Mouse (Mus musculus) embryonic stem cell, embryonic (primary cell): ENCODE data around the gene Aacs.

Experiments
- CTCF ChIA-PET, 4 experiments: fragments of 300-600 bp in 2 of 4; fragments of 350-600 bp in 2 of 4; sonication (Branson Sonifier 250); formaldehyde crosslinking; loops; one replicate each; lab custom pipeline; 2022; ENCODE audit warnings: inconsistent platforms in 2 of 4; lab: Charles Lee
- POLR2A ChIA-PET, 4 experiments: fragments of 300-600 bp in 2 of 4; fragments of 350-600 bp in 2 of 4; sonication (Branson Sonifier 250); formaldehyde crosslinking; loops; one replicate each; lab custom pipeline; 2022; ENCODE audit warnings: antibody characterized with exemption in 4 of 4, inconsistent platforms in 1 of 4; lab: Charles Lee

Aacs gene

GRCm38 (mm10) chr5:125475601-125476285 is at the start of gene Aacs:
Gene Aacs, plus strand, starts transcription at chr5:125475814.
- ChIA-PET POLR2A (interaction anchor here in 3 of 4 experiments (0.6 to 2.1 kb wide), 17 partner anchors 9 to 137 kb away, joined by 3 to 9 read pairs (median 4); partner anchors contain the start of gene Dhx37 (in 1 of the 3)), CTCF (interaction anchor here in 1 of 4 experiments (0.5 to 1.2 kb wide), 2 partner anchors 34 to 57 kb away, joined by 3 to 4 read pairs; no protein-coding TSS in a partner anchor)

DNA sequence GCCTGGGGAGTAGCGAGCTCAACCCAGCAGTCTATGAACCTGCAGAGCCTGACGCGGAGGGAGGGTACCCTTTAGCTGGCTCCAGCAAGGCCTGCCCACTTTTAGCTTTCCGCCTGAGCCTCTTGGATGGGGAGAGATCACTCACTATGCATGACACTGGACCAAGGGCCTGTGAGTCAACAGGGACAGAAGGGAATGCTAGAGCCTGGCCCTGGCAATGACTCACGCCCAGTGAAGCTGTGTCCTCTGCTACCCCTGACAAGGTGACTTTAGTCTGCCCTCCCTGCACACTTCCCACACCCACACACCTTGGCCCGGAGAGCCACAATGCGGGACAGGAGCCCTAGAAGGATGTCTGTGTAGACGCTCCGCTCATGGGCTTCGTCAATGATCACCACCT is 49.3 kb upstream of the Aacs start:
- POLR2A ChIA-PET, result interaction anchor here in 3 of 4 experiments (0.6 to 11.7 kb wide), 50 partner anchors 8 to 261 kb away, joined by 3 to 227 read pairs (median 4); partner anchors contain the start of genes Bri3bp (in 3 of the 3), Ubc (in 2 of the 3) and Gm10382 (in 1 of the 3)
- CTCF ChIA-PET, result interaction anchor here in 3 of 4 experiments (0.6 to 3.1 kb wide), 16 partner anchors 11 to 173 kb away, joined by 3 to 18 read pairs (median 4); no protein-coding TSS in a partner anchor

- ChIA-PET CTCF (interaction anchor here in 1 of 4 experiments (0.6 kb wide), 1 partner anchor 26 kb away, joined by 3 read pairs; no protein-coding TSS in a partner anchor), POLR2A (interaction anchor here in 3 of 4 experiments (0.6 to 11.7 kb wide), 27 partner anchors 9 to 94 kb away, joined by 3 to 227 read pairs (median 6); partner anchors contain the start of genes Bri3bp (in 2 of the 3), Gm10382 (in 1 of the 3) and Ubc (in 1 of the 3))
Observed at GRCm38 (mm10) chr5:125432324-125432723, 43.3 kb upstream of the Aacs start.

- POLR2A ChIA-PET, result interaction anchor here in 3 of 4 experiments (0.6 to 11.7 kb wide), 20 partner anchors 7 to 160 kb away, joined by 3 to 227 read pairs (median 6); partner anchors contain the start of genes Aacs (in 1 of the 3), Bri3bp (in 1 of the 3), Gm10382 (in 1 of the 3) and Ubc (in 1 of the 3)
- CTCF ChIA-PET, result interaction anchor here in 1 of 4 experiments (0.7 to 1.4 kb wide), 2 partner anchors 22 to 53 kb away, joined by 3 to 4 read pairs; no protein-coding TSS in a partner anchor
Observed at GRCm38 (mm10) chr5:125433793-125434337, 41.7 kb upstream of the Aacs start, which contains the start of gene Dhx37. Gene Dhx37, minus strand, starts transcription at chr5:125434121.

DNA sequence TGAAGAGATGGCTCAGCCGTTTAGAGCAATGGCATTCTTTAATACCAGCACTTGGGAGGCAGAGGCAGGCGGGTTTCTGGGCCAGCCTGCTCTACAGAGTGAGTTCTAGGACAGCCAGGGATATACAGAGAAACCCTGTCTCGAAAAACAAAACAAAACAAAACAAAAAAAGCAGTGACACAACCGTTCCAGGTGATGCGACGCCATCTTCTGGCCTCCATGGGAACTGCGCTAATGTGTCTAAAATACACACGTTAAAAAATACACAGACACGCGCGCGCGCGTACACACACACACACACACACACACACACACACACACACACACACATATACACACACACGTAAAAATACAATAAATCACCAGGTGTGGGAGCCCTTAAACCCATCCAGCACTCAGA is 41.3 kb upstream of the Aacs start:
- POLR2A ChIA-PET, result interaction anchor here in 3 of 4 experiments (0.8 to 11.7 kb wide), 16 partner anchors 7 to 161 kb away, joined by 3 to 227 read pairs (median 6); partner anchors contain the start of genes Bri3bp (in 1 of the 3), Gm10382 (in 1 of the 3) and Ubc (in 1 of the 3)
- CTCF ChIA-PET, result interaction anchor here in 1 of 4 experiments (1.4 kb wide), 1 partner anchor 22 kb away, joined by 4 read pairs; no protein-coding TSS in a partner anchor

DNA sequence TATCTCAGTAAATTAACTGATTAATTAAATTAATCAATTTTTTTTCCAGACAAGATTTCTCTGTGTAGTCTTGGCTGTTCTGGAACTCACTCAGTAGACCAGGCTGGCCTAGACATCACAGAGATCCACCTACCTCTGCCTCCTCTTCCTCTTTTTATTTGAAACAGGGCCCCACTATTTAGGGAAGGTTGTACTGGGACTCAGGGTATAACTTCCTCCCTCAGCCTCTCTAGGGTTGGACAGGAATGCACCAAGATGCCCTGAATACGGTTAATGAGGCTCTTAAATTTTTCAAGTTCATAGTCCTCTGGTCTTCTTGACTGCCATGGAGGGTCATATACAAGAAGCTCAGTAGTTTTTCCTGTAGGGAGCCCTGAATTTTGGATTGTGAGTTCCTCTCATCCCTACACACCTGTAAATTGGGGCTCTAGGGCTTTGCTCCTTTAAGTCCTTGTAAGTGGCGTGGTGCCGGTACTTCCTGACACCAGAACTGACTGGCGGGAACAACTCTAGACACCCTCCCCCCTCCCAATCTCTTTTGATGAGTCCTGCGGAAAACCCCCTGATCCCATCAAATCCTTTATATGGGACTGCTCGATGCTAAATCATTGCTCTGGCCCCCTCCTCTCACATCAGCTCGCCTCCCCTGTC is 34.9 kb upstream of the Aacs start:
- CTCF ChIA-PET, result interaction anchor here (0.5 to 2.4 kb wide), 11 partner anchors 20 to 664 kb away, joined by 3 to 10 read pairs (median 4); no protein-coding TSS in a partner anchor
- POLR2A ChIA-PET, result interaction anchor here in 3 of 4 experiments (0.7 to 4.1 kb wide), 50 partner anchors 9 to 282 kb away, joined by 3 to 48 read pairs (median 6); partner anchors contain the start of genes Ubc (in 3 of the 3), Gm10382 (in 2 of the 3) and Dhx37 (in 1 of the 3)

GRCm38 (mm10) chr5:125441234-125442114 is 34.1 kb upstream of the Aacs start, which contains the start of gene Bri3bp:
Gene Bri3bp, plus strand, starts transcription at chr5:125441568.
- POLR2A ChIA-PET, result interaction anchor here in 3 of 4 experiments (0.6 to 4.1 kb wide), 62 partner anchors 8 to 283 kb away, joined by 3 to 48 read pairs (median 6); partner anchors contain the start of genes Gm10382 (in 3 of the 3), Ubc (in 3 of the 3) and Dhx37 (in 1 of the 3)

DNA sequence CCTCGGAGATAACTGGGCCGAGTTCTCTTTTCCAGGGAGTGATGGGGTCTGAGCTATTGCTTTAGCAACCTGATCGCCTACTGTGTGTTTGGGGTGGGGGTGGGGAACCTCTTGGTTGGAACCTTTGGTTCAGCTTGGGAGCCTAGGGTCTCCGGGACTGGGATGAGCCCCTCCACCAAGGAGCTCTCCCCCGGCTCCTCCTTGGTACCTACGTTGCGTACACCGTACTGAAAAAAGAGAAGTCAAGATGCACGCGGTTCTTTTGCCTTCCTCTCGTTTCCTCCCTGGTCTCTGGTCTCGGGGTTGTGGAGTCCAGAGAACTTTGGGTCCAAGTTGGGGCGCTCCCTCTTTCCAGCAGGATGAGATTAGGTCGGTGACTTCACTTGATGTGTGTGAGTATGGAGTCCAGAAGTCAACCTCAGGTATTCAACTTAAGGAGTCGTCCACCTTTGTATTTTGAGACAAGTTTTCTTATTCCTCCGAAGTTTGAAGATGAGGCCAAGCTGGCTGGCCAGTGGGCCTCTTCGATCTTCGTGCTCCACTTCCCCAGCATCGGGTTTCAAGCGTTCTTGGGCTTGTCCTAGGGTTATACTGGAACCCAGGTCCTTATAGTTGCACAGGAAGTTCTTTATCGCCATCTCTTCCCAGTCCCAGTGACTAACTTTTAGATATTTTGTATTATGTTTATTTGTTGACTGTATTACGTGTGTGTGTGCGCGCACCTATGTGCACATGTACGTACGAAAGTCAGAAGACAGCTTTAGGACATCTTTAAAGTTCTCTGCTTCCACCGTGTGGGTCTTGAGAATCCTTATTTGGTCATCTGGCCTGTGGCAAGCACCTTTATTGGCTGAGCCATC is 33.2 kb upstream of the Aacs start:
- CTCF ChIA-PET, result interaction anchor here (0.6 to 2.4 kb wide), 11 partner anchors 8 to 177 kb away, joined by 3 to 10 read pairs (median 3); no protein-coding TSS in a partner anchor
- POLR2A ChIA-PET, result interaction anchor here in 3 of 4 experiments (0.7 to 4.1 kb wide), 44 partner anchors 9 to 115 kb away, joined by 3 to 48 read pairs (median 6); partner anchors contain the start of genes Gm10382 (in 3 of the 3), Ubc (in 3 of the 3) and Dhx37 (in 1 of the 3)

More at GRCm38 (mm10) chr5:125441234-125442114, 34.1 kb upstream of the Aacs start, which contains the start of gene Bri3bp:
- CTCF ChIA-PET, result interaction anchor here (0.5 to 2.4 kb wide), 19 partner anchors 8 to 664 kb away, joined by 3 to 10 read pairs (median 4); no protein-coding TSS in a partner anchor

DNA sequence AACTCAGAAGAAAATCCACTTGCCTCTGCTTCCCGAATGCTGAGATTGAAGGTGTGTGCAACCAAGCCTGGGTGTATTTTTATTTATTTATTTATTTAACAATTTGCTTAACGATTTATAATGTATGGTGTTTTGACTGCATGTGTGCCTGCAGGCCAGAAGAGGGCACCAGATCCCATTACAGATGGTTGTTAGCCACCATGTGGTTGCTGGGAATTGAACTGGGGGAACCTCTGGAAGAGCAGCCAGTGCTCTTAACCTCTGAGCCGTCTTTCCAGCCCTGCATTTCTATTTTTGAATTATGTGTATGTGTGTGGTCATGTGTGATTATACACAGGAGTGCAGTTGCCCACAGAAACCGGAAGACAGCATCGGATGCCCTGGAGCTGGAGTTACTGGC is 32.3 kb upstream of the Aacs start:
- CTCF ChIA-PET, result interaction anchor here in 3 of 4 experiments (0.6 to 2.0 kb wide), 6 partner anchors 10 to 192 kb away, joined by 3 to 8 read pairs (median 4); no protein-coding TSS in a partner anchor
- POLR2A ChIA-PET, result interaction anchor here in 3 of 4 experiments (1.2 to 4.1 kb wide), 5 partner anchors 12 to 65 kb away, joined by 3 to 48 read pairs (median 13); partner anchors contain the start of gene Dhx37 (in 1 of the 3)

DNA sequence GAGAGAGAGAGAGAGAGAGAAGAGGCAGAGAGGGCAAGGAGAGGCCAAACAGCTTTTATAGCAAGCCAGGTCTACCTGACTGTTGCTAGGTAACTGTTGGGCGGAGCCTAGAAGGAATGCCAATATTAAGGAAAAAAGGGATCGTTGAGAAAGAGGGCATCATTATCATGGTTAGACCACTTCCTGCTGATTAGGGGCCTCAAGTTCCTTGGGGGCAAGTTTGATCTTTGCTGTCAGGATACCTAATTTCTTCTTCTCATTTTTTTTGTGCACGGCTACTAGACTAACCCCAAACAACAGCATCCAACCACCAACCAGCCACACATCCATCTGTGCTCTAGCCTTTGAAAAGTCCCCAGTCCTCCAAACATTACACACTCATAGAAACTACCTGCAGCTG is 31.7 kb upstream of the Aacs start:
- CTCF ChIA-PET, result interaction anchor here (0.6 to 2.0 kb wide), 8 partner anchors 10 to 192 kb away, joined by 3 to 8 read pairs (median 4); no protein-coding TSS in a partner anchor
- POLR2A ChIA-PET, result interaction anchor here in 3 of 4 experiments (0.6 to 3.8 kb wide), 6 partner anchors 11 to 65 kb away, joined by 3 to 13 read pairs (median 6); no protein-coding TSS in a partner anchor

DNA sequence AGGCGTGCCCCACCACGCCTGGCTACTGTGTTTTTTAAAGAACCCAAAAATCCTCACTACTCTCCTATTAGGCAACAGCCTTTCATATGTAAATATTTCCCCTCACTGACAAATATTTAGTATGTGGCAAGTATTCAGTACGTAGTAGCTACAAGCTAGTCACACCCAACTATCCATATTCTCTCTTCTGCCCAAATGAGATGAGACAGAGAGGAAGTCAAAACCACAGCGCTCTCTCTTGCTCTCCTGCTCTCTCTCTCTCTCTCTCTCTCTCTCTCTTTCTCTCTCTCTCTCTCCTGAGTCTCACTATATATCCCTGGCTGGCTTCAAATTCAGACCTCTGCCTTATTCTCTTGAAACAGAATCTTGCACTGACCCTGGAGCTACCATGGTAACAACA is 31.1 kb upstream of the Aacs start:
- ChIA-PET POLR2A (interaction anchor here (0.5 to 2.4 kb wide), 12 partner anchors 10 to 533 kb away, joined by 3 to 13 read pairs (median 4); no protein-coding TSS in a partner anchor), CTCF (interaction anchor here (0.5 to 2.2 kb wide), 10 partner anchors 9 to 355 kb away, joined by 3 to 11 read pairs (median 4); no protein-coding TSS in a partner anchor)

GRCm38 (mm10) chr5:125446344-125446743 is 29.3 kb upstream of the Aacs start:
- CTCF ChIA-PET, result interaction anchor here in 2 of 4 experiments (0.6 to 2.2 kb wide), 4 partner anchors 9 to 79 kb away, joined by 3 to 11 read pairs (median 3); no protein-coding TSS in a partner anchor
- POLR2A ChIA-PET, result interaction anchor here in 2 of 4 experiments (0.8 to 2.4 kb wide), 8 partner anchors 8 to 57 kb away, joined by 3 to 13 read pairs (median 6); partner anchors contain the start of genes Dhx37 (in 1 of the 2) and Ubc (in 1 of the 2)

- POLR2A ChIA-PET, result interaction anchor here in 3 of 4 experiments (0.6 to 4.4 kb wide), 13 partner anchors 9 to 1087 kb away, joined by 3 to 17 read pairs (median 4); no protein-coding TSS in a partner anchor
- CTCF ChIA-PET, result interaction anchor here in 1 of 4 experiments (0.6 to 1.2 kb wide), 2 partner anchors 36 to 41 kb away, joined by 6 to 15 read pairs; no protein-coding TSS in a partner anchor
Observed at GRCm38 (mm10) chr5:125448026-125448425, 27.6 kb upstream of the Aacs start.

DNA sequence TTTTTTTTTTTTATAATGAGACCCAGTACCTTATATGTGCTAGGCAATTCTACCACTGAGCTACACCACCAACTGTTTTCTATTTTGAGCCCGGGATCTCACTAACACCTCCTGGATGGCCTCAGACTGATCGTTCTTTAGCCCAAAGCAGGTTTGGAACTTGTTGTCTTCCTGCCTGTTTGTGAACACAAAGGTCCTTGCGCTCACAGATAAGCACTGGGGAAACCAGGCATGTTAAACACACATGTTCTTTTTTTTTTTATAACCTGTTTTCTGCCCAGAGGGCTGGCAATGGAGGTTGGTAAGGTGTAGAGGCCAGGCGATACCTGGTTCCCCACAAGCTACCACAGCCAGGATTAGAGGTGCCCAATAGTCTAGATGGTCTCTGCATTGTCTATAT is 27.0 kb upstream of the Aacs start:
- ChIA-PET POLR2A (interaction anchor here in 3 of 4 experiments (0.8 to 4.4 kb wide), 8 partner anchors 8 to 55 kb away, joined by 3 to 17 read pairs (median 6); partner anchors contain the start of gene Bri3bp (in 1 of the 3)), CTCF (interaction anchor here in 2 of 4 experiments (0.6 to 1.2 kb wide), 3 partner anchors 36 to 131 kb away, joined by 3 to 6 read pairs (median 5); no protein-coding TSS in a partner anchor)
